Mouse (Mus musculus): ENCODE results near the gene Prr29.

- TF ChIP-seq POLR2A (IDR thresholded peaks at IDR 0.05; ENCODE audit: insufficient read depth, low read depth, low read length), result no peak
- no peak for TF ChIP-seq EP300 (IDR thresholded peaks at IDR 0.05; ENCODE audit: insufficient read depth, low read depth, low read length)
Measured at GRCm38 (mm10) chr11:106387020-106387419, 21.7 kb downstream of the Prr29 start.
